Mouse (Mus musculus) ES-E14 (cell line): ENCODE results near the gene Tpt1.

Experiments used
- CHD2 ChIP-seq: IDR thresholded peaks from 2 replicates; pipeline ENCODE4 v1.6.1; 2014; ENCODE audit warnings: mild to moderate bottlenecking, low read depth, low read length, inconsistent platforms
- HCFC1 ChIP-seq: IDR thresholded peaks from 2 replicates; pipeline ENCODE4 v1.6.1; 2012; ENCODE audit warnings: low read length, inconsistent platforms, borderline replicate concordance; ENCODE audit not compliant: insufficient read depth
- ZC3H11A ChIP-seq: IDR thresholded peaks from 2 replicates; pipeline ENCODE4 v1.6.1; 2012; ENCODE audit warnings: low read depth, mild to moderate bottlenecking, inconsistent platforms, low read length, borderline replicate concordance
- ZNF384 ChIP-seq: IDR thresholded peaks from 2 replicates; pipeline ENCODE4 v1.6.1; 2012; ENCODE audit warnings: low read depth, low read length, inconsistent platforms

GRCm38 (mm10) chr14:75870631-75871030 lies 25.7 kb downstream of the Tpt1 start:
- no peak for TF ChIP-seq ZNF384
- TF ChIP-seq HCFC1, result no peak
- TF ChIP-seq CHD2, result no peak
- TF ChIP-seq ZC3H11A, result no peak
